Mouse (Mus musculus): ENCODE measurements around the gene St6galnac5. TPM values are rescaled to one million over a fixed set of nuclear protein-coding genes. Genes with fewer than 3 reads are reported as not detected.

Gene St6galnac5
- total and polyA plus RNA-seq, 2 experiments = not detected

DNA sequence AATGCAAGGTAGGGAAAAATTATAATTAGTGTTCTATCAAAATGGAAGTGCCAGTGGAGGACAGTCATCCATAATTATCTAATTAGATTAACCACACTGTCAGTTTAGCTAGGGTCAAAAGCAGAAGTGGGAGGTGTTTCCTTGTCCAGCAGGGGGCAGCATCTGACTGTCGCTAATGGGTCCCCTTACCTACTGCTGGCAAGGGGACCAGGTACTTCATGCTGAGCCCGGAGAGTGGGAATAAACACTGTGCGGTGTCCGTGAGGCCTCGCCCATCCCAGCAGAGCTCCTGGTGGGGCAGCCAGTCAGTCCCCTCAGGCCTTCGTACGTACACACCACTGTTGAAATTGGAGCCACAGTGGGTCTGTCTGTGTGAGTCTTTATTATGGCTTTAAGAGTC, 198.3 kb downstream of the St6galnac5 start:
- peak; percentile 70 for DNase-seq (ENCODE audit: extremely low read depth, low read depth, low spot score)
- no peaks in the 10 kb centered on the region for H3K4me1 ChIP-seq (ENCODE audit: control insufficient read depth, insufficient read depth, low read length)
- no peak overlapping the region for H3K27ac ChIP-seq (replicated peaks; ENCODE audit: insufficient read depth, low read depth, low read length)
- H3K9ac ChIP-seq (ENCODE audit: low read depth, low read length) = no peak overlapping the region
- no peaks in the 10 kb centered on the region for H3K27me3 ChIP-seq (ENCODE audit: control insufficient read depth, insufficient read depth, low read length)
- H3K4me3 ChIP-seq (ENCODE audit: insufficient read depth, low read depth, low read length) = no peak overlapping the region
- no peaks in the 10 kb centered on the region for H3K79me2 ChIP-seq (ENCODE audit: control insufficient read depth, insufficient read depth, low read length)
- H3K36me3 ChIP-seq (ENCODE audit: control insufficient read depth, insufficient read depth, low read length) = peaks cover 2% of the 10 kb centered on the region; the same call in 1 of the 2 replicates
- no peak for TF ChIP-seq POLR2A (IDR thresholded peaks at IDR 0.05; ENCODE audit: extremely low read depth, insufficient read depth, low read length)
- peak; percentile 88 for TF ChIP-seq CTCF (IDR thresholded peaks at IDR 0.05; ENCODE audit: low read depth, low read length)
- 25% methylated on average over 7 of the region's 7 CpGs for WGBS

- Histone ChIP-seq H3K4me3 (ENCODE audit: insufficient read depth, low read depth, low read length) (no peak overlapping the region), H3K9ac (ENCODE audit: low read depth, low read length) (no peak overlapping the region), H3K79me2 (ENCODE audit: control insufficient read depth, insufficient read depth, low read length) (no peaks in the 10 kb centered on the region), H3K4me1 (ENCODE audit: control insufficient read depth, insufficient read depth, low read length) (no peaks in the 10 kb centered on the region), H3K27me3 (ENCODE audit: control insufficient read depth, insufficient read depth, low read length) (no peaks in the 10 kb centered on the region), H3K36me3 (ENCODE audit: control insufficient read depth, insufficient read depth, low read length) (no peaks in the 10 kb centered on the region), H3K27ac (replicated peaks; ENCODE audit: insufficient read depth, low read depth, low read length) (no peak overlapping the region)
- WGBS = 97% methylated on average over 4 of the region's 4 CpGs
- DNase-seq (ENCODE audit: extremely low read depth, low read depth, low spot score) = no peak
- TF ChIP-seq CTCF (IDR thresholded peaks at IDR 0.05; ENCODE audit: low read depth, low read length) (no peak), POLR2A (IDR thresholded peaks at IDR 0.05; ENCODE audit: extremely low read depth, insufficient read depth, low read length) (no peak)
These were observed 202.2 kb downstream of the St6galnac5 start for GRCm38 (mm10) chr3:152779819-152780218.

- Histone ChIP-seq H3K27ac (replicated peaks; ENCODE audit: insufficient read depth, low read depth, low read length) (no peak overlapping the region), H3K4me1 (ENCODE audit: control insufficient read depth, insufficient read depth, low read length) (no peaks in the 10 kb centered on the region), H3K79me2 (ENCODE audit: control insufficient read depth, insufficient read depth, low read length) (no peaks in the 10 kb centered on the region), H3K4me3 (ENCODE audit: insufficient read depth, low read depth, low read length) (no peak overlapping the region), H3K9ac (ENCODE audit: low read depth, low read length) (no peak overlapping the region), H3K36me3 (ENCODE audit: control insufficient read depth, insufficient read depth, low read length) (no peaks in the 10 kb centered on the region; the same call in 1 of the 2 replicates), H3K27me3 (ENCODE audit: control insufficient read depth, insufficient read depth, low read length) (no peaks in the 10 kb centered on the region)
- TF ChIP-seq CTCF (IDR thresholded peaks at IDR 0.05; ENCODE audit: low read depth, low read length) (no peak), POLR2A (IDR thresholded peaks at IDR 0.05; ENCODE audit: extremely low read depth, insufficient read depth, low read length) (no peak)
- DNase-seq (ENCODE audit: extremely low read depth, low read depth, low spot score) = peak; percentile 35
- 47% methylated on average over 16 of the region's 16 CpGs for WGBS
These were observed 205.0 kb downstream of the St6galnac5 start for GRCm38 (mm10) chr3:152776872-152777540.

- Histone ChIP-seq H3K27ac (replicated peaks; ENCODE audit: insufficient read depth, low read depth, low read length) (no peak overlapping the region), H3K27me3 (ENCODE audit: control insufficient read depth, insufficient read depth, low read length) (no peaks in the 10 kb centered on the region), H3K36me3 (ENCODE audit: control insufficient read depth, insufficient read depth, low read length) (no peaks in the 10 kb centered on the region; the same call in 1 of the 2 replicates), H3K9ac (ENCODE audit: low read depth, low read length) (no peak overlapping the region), H3K79me2 (ENCODE audit: control insufficient read depth, insufficient read depth, low read length) (no peaks in the 10 kb centered on the region), H3K4me1 (ENCODE audit: control insufficient read depth, insufficient read depth, low read length) (no peaks in the 10 kb centered on the region), H3K4me3 (ENCODE audit: insufficient read depth, low read depth, low read length) (no peak overlapping the region)
- DNase-seq (ENCODE audit: extremely low read depth, low read depth, low spot score) = no peak
- TF ChIP-seq POLR2A (IDR thresholded peaks at IDR 0.05; ENCODE audit: extremely low read depth, insufficient read depth, low read length) = no peak
- no peak for TF ChIP-seq CTCF (IDR thresholded peaks at IDR 0.05; ENCODE audit: low read depth, low read length)
- WGBS = 72% methylated on average over 6 of the region's 6 CpGs
These were observed 205.7 kb downstream of the St6galnac5 start for GRCm38 (mm10) chr3:152776363-152776762.

- Histone ChIP-seq H3K36me3 (ENCODE audit: control insufficient read depth, insufficient read depth, low read length) (peaks cover 6% of the 10 kb centered on the region; the same call in 1 of the 2 replicates), H3K9ac (ENCODE audit: low read depth, low read length) (no peak overlapping the region), H3K27me3 (ENCODE audit: control insufficient read depth, insufficient read depth, low read length) (no peaks in the 10 kb centered on the region), H3K79me2 (ENCODE audit: control insufficient read depth, insufficient read depth, low read length) (no peaks in the 10 kb centered on the region), H3K27ac (replicated peaks; ENCODE audit: insufficient read depth, low read depth, low read length) (no peak overlapping the region), H3K4me1 (ENCODE audit: control insufficient read depth, insufficient read depth, low read length) (no peaks in the 10 kb centered on the region), H3K4me3 (ENCODE audit: insufficient read depth, low read depth, low read length) (no peak overlapping the region)
- WGBS = 94% methylated on average over 6 of the region's 6 CpGs
- TF ChIP-seq CTCF (IDR thresholded peaks at IDR 0.05; ENCODE audit: low read depth, low read length) (no peak), POLR2A (IDR thresholded peaks at IDR 0.05; ENCODE audit: extremely low read depth, insufficient read depth, low read length) (no peak)
- no peak for DNase-seq (ENCODE audit: extremely low read depth, low read depth, low spot score)
These were observed 212.0 kb downstream of the St6galnac5 start for GRCm38 (mm10) chr3:152770056-152770455.

GRCm38 (mm10) chr3:152767485-152767884, 214.6 kb downstream of the St6galnac5 start:
- no peak for TF ChIP-seq CTCF (IDR thresholded peaks at IDR 0.05; ENCODE audit: low read depth, low read length)
- TF ChIP-seq POLR2A (IDR thresholded peaks at IDR 0.05; ENCODE audit: extremely low read depth, insufficient read depth, low read length) = no peak
- H3K9ac ChIP-seq (ENCODE audit: low read depth, low read length) = no peak overlapping the region
- peaks cover 6% of the 10 kb centered on the region; the same call in 1 of the 2 replicates for H3K36me3 ChIP-seq (ENCODE audit: control insufficient read depth, insufficient read depth, low read length)
- no peak overlapping the region for H3K4me3 ChIP-seq (ENCODE audit: insufficient read depth, low read depth, low read length)
- no peaks in the 10 kb centered on the region for H3K27me3 ChIP-seq (ENCODE audit: control insufficient read depth, insufficient read depth, low read length)
- DNase-seq (ENCODE audit: extremely low read depth, low read depth, low spot score) = no peak
- WGBS = 82% methylated on average over 11 of the region's 11 CpGs
- H3K4me1 ChIP-seq (ENCODE audit: control insufficient read depth, insufficient read depth, low read length) = peaks cover 1% of the 10 kb centered on the region; the same call in 1 of the 2 replicates
- no peak overlapping the region for H3K27ac ChIP-seq (replicated peaks; ENCODE audit: insufficient read depth, low read depth, low read length)
- H3K79me2 ChIP-seq (ENCODE audit: control insufficient read depth, insufficient read depth, low read length) = no peaks in the 10 kb centered on the region

Measured in liver, adult 2 months (tissue).